Mouse (Mus musculus) lung, postnatal 36 days (tissue): ENCODE measurements around the gene Mybpc2.

Experiments
- DNase-seq: peaks from one replicate; pipeline ENCODE4 v3.0.0; 2022; ENCODE audit warnings: mixed read lengths

Gene Mybpc2

DNA sequence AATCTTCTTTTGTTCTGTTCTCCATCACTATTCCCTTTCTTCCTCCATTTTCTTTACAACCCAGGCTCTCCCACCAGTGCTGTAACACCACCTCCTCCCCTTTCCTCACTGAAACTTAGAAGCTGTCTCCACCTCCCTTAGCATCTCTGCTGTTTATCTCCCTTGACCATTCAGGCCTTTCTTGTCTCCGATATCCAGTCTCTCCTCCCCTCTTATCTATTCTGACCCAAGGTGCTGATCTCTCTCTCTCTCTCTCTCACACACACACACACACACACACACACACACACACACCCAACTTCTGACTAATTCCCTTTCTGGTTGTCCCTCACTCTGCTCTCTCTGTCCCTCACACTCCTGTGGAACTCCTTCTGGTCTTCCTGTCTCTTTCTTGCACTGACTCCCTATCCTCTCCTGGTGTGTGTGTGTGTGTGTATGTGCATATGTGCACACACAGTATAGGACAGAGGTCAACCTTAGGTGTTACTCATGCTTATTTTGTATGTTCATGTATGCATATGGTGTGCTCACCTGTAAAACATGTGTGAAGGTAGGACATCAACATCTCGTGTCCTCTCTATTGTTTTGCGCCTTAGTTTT lies 41.5 kb downstream of the Mybpc2 start:
- DNase-seq = no peak

- DNase-seq = no peak
Observed at GRCm38 (mm10) chr7:44475046-44475614, 49.3 kb downstream of the Mybpc2 start.

DNA sequence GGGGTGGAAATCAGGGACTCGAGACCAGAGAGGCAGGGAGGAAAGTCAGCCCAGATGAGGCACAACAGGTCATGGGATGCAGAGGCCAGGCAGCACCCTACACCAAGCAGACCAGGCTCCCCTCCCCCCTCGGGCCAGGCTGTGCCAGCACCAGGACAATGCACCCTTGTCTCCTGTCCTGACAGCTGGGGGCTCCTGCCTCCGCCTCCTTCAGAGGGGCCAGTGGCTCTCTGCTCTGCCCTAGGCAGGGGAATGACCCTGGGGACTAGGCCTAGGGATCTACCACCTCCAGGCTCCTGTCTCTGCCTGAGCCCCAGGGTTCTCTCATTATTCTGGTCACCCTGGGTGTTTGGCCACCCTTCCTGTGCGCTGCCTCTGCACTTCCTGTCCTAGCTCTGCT lies 50.0 kb downstream of the Mybpc2 start:
- no peak for DNase-seq

- peak; percentile 41 for DNase-seq
Observed at GRCm38 (mm10) chr7:44472961-44473646, 51.4 kb downstream of the Mybpc2 start.

GRCm38 (mm10) chr7:44472558-44472885 lies 51.9 kb downstream of the Mybpc2 start:
- DNase-seq = no peak

- peak; percentile 23 for DNase-seq
Observed at GRCm38 (mm10) chr7:44471880-44472557, 52.4 kb downstream of the Mybpc2 start.

DNA sequence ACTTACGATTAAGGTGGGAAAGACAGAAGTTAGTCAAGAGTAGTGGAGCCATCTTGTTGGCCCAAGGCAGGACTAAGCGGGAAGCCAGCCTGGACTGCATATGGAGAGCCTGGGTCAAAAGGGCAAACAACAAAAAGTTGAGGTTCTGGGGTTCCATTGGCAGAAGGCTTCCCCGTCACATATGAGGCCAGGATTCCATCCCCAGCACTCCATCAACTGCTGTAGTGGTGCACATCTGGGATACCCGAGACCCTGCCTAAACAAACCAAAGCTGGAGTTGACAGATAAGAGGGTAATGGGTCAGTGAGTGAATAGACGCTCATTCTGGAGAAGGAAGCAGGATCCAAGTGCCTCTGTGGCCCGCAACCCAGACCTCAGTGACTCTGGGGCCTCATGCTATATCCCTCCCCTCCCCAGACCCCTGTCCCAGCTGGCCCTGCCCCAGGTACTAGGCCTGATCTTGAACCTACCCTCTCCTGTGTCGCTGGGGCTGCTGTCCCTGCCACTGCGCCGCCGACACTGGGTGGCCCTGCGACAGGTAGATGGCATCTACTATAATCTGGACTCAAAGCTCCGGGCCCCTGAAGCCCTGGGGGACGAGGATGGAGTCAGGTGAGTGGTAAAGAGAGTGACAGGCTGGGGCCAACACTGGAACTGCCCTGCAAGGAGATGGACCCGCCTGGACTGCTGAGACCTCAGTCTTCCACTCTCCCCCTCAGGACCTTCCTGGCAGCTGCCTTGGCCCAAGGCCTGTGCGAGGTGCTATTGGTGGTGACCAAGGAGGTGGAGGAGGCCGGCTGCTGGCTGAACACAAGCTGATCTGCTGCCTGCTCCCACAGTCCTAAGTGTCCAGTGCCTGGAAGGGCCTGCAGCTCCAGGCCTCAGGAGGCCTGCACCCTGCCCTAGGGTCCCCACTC lies 53.5 kb downstream of the Mybpc2 start:
- DNase-seq = no peak

DNA sequence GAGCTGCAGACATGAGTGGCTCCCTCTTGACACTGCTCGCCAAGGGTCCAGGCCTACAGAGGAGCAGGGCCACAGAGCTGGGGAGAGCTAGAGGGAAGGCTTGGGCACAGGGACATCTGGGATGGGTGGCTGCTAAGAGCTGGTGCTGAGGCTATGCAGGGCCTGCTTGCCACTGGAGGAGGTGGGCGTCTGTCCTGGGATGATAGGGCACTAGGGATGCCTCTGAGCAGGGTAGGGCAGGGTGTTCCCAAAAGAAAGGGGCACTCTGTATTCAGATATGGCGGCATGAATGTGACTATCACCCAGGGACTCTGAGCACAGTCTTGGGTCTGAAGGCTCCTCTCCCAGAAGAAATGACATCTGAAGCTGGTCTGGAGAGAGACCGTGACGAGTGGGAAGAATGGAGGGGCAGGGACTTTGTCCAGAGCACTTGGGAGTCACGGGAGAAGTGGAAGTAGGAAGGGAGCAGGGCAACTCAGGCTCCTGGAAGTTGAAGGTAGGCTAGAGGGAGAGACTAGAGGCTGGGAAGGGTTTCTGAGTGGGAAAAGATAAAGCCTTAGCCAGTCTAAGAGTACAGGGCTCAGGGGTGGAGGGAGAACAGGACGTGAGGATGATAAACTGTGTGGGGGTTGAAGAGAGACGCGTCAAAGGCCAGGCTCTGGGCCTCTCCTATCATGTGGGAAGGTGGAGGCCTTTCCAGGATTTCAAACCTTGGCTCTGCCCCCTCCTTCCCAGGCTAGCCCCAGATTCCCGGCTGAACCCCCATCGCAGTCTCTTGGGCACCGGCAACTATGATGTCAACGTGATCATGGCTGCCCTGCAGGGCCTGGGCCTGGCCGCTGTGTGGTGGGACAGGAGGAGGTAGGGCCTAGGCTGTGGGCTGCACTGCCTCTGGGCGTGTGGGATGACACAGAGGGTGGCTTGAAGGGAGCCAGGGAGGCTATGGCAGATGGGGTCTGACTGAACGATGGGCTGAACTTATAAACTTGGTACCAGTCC lies 54.5 kb downstream of the Mybpc2 start:
- no peak for DNase-seq

- no peak for DNase-seq
Observed at GRCm38 (mm10) chr7:44468644-44469285, 55.7 kb downstream of the Mybpc2 start.

DNA sequence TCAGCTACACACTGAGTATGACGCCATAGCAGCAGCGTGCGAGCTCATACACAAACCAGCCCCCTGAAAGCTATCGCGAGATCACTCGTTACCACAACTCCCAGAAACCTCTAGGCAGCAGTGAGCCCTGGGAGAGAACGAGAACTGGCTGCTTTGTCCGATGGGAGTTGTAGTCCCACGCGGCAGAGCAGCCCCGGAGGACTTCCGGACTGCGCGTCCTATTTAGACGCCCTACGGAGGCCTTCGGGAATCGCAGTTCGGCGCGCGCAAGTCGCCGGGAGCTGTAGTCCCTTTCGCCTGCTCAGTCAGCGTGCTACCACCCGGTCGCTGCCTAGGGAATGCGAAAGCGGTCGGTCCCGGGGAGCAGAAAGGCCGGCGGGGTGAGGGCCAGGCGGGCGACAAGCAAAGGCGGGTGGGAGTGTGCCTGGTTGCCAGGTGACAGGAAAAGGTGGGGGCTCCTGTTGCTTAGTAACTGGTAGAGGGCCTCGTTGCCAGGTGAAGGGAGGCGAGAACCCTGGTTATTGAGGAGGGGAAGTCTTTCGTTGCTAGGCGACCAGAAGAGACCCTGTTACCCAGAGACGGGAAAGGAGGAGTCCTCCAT lies 56.5 kb downstream of the Mybpc2 start, which contains the start of gene Josd2:
Gene Josd2, plus strand, starts transcription at position 170 of the 601 bp plus-strand sequence.
- DNase-seq = peak; percentile 99

GRCm38 (mm10) chr7:44466888-44467311 lies 57.6 kb downstream of the Mybpc2 start:
- DNase-seq = no peak

GRCm38 (mm10) chr7:44466006-44466887 lies 58.2 kb downstream of the Mybpc2 start:
- no peak for DNase-seq

DNA sequence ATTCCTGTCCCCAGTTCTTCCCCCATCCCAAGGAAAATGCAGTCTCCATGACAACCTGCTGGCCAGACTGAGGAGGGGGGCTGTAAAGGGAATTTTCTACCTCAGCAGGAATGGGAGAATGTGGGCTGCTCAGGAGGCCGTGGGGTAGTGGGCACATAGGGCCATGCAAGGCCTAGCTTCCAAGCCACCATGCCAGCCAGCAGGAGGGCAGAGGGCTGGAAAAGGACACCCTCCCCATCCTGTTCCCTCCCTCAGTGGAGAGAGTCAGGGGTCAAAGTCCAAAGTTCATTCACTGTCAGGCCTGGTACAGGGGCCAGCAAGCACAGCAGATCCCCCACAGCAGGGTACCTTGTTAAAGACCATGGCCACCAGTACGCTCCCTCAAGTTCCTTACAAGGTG lies 59.3 kb downstream of the Mybpc2 start, which contains the start of gene Aspdh:
Gene Aspdh, plus strand, starts transcription at position 281 of the 400 bp plus-strand sequence.
- no peak for DNase-seq

DNA sequence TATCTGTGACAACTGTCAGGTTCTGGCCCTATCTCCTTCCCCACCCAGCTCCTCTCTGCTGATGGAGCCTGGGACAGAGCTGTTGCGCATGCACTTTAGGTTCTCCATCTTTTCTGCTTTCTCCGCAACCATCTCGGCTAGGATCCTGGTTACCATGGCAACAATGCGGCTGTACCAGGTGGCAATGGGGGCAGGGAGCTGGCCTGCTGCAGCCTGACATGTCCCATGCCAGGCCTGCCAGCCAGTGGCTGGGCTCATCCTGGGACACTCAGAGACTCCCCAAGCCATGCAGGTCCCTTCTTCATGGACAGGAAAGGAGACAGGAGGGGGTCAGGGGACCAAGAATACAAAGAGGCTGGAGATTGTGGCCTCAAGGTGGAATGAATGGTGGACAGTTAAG lies 59.9 kb downstream of the Mybpc2 start:
- DNase-seq = no peak

DNA sequence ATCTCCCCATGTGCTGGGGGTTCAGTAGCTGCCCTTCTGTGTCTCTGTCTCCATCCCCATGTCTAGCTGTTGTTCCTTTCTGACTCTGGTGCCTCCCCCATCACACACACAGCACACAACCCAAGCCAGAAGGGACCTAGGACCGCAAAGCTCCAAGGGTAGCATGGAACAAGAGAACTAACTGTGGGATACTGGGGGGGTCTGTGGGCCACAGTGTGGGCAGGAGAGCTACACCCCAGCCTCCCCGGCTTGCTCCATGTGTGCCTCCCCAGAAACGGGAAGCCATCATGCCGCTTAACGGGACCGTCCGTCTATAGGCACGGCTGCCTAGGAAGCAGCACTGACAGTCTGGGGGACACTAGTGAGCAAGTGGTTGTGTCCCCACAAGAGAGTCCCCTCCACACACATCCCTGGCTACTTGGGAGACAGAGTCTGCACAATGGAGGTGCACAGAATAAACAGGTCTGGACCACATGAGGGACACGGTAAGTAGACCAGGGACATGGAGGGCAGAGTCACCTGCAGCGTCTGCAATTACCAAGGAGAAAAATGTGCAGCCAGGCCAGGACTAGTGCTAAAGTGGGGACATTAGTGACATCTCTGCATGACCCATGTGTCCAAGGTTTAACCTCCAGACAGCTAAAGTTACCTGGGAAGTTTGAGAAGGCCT lies 60.8 kb downstream of the Mybpc2 start:
- no peak for DNase-seq

DNA sequence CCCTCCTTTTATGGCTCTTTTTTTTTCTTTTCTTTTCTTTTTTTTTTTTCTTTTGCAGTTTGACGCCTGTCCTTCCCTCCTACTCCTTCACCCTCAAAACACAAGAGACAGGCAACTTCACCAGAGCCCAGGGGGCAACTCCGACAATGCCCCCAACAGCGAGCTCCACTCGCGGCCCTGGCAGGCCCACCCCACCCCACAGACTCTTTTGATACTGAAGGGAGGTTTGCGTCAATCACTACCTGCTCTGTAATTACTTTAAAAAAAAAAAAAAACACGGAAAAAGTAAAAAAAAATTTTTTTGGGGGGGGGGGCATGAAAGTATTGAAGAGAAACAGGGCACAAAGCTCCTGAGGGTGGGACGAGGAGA lies 61.4 kb downstream of the Mybpc2 start:
- no peak for DNase-seq

DNA sequence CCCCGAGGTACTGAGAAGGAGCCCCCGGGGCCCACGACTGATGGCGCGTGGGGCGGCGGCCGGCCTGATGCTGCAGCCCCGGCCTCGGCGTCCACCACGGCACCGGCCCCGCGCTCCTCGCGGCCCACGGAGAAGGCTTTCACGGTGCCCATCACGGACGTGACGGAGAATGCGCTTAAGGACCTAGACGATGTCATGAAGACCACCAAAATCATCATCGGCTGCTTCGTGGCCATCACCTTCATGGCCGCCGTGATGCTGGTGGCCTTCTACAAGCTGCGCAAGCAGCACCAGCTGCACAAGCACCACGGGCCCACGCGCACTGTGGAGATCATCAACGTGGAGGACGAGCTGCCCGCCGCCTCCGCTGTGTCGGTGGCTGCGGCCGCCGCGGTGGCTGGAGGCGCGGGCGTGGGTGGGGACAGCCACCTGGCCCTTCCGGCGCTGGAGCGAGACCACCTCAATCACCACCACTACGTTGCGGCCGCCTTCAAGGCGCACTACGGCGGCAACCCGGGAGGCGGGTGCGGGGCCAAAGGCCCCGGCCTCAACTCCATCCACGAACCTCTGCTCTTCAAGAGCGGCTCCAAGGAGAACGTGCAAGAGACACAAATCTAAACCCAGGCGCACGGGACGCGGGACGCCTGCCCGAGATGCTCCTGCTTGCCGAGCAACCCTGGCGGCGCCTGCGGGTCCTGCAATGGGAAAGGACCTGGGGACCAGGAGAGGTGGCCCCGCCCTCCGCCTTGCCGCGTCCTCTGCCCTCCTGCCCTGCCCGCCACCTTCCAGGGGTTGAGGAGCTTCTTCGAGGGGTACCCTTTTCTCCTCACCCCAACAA lies 62.0 kb downstream of the Mybpc2 start:
- DNase-seq = no peak
